In the genomic region with DNA sequence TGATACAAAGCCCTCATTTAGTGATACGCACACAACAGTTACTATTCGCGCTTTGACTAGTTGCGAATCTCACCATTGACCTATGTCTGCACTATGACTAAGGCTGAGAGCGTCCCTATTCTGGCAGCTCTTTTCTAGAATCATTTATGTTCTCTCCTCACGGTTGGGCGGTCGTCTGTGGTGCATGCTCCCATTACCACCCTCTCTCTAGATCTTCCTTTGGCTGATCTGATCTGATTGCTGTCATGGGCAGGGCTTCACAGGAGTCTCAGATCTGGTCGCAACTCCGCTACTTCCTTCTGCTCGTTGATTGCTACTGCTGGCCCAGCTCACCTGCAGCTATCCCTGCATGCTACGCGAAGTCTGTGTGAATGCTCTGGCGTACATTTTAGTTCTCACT, we compare ENCODE assay signal across 27 mouse cellular contexts.
"Had no signal": no experiment of that assay in that cellular context is flagged by ENCODE, and none has a peak within 500 bp of the region (broad histone marks: within the 10 kb centered on the region; RNA-seq: fewer than 3 reads in every experiment).

No protein-coding gene starts in this region.

- H3K4me1 ChIP-seq: heart, embryonic 15.5 days; hindbrain, embryonic 12.5 days; intestine, embryonic 15.5 days; liver, embryonic 12.5 days had no signal

- H3K27me3 ChIP-seq: heart, embryonic 13.5 days; heart, embryonic 15.5 days; hindbrain, embryonic 12.5 days; intestine, embryonic 15.5 days; limb, embryonic 15.5 days; liver, embryonic 12.5 days had no signal

- H3K9me3 ChIP-seq: heart, embryonic 13.5 days; heart, embryonic 15.5 days; hindbrain, embryonic 10.5 days; hindbrain, embryonic 12.5 days; intestine, embryonic 15.5 days; limb, embryonic 13.5 days; limb, embryonic 15.5 days; liver, embryonic 12.5 days had no signal

- H3K4me3 ChIP-seq: gastrocnemius, adult 2 months; heart, embryonic 13.5 days; heart, embryonic 15.5 days; hindbrain, embryonic 10.5 days; hindbrain, embryonic 12.5 days; intestine, embryonic 15.5 days; layer of hippocampus, adult 2 months; left cerebral cortex, adult 2 months; limb, embryonic 13.5 days; limb, embryonic 15.5 days; liver, embryonic 12.5 days had no signal

- H3K9ac ChIP-seq: heart, embryonic 13.5 days; heart, embryonic 15.5 days; hindbrain, embryonic 12.5 days; hindbrain, embryonic 14.5 days; intestine, embryonic 15.5 days; limb, embryonic 13.5 days; limb, embryonic 15.5 days; liver, embryonic 12.5 days; liver, embryonic 14.5 days had no signal

- DNase-seq: gastrocnemius, adult 2 months; gastrocnemius, postnatal 10 days; gastrocnemius, postnatal 25 days; heart, adult 18-20 months; heart, postnatal 4 days; kidney, adult 2 months; kidney, postnatal 25 days; kidney, postnatal 4 days; left cerebral cortex, postnatal 4 days had no signal

- H3K27ac ChIP-seq: gastrocnemius, adult 2 months; heart, embryonic 13.5 days; heart, embryonic 15.5 days; hindbrain, embryonic 10.5 days; hindbrain, embryonic 12.5 days; hindbrain, embryonic 14.5 days; intestine, embryonic 15.5 days; kidney, postnatal 0 days; layer of hippocampus, adult 2 months; left cerebral cortex, adult 2 months; limb, embryonic 13.5 days; limb, embryonic 15.5 days; liver, embryonic 12.5 days; liver, embryonic 14.5 days had no signal

- ATAC-seq: forebrain, embryonic 16.5 days; hindbrain, embryonic 16.5 days; inflammation-experienced regulatory T-cells, adult 6 months; intestine, embryonic 15.5 days; intestine, postnatal 0 days; liver, embryonic 12.5 days had no signal

- H3K36me3 ChIP-seq: heart, embryonic 13.5 days; heart, embryonic 15.5 days; hindbrain, embryonic 10.5 days; hindbrain, embryonic 12.5 days; intestine, embryonic 15.5 days; limb, embryonic 13.5 days; limb, embryonic 15.5 days; liver, embryonic 12.5 days had no signal

- H3K4me2 ChIP-seq: heart, embryonic 11.5 days; heart, embryonic 13.5 days; heart, embryonic 15.5 days; hindbrain, embryonic 12.5 days; hindbrain, embryonic 14.5 days; intestine, embryonic 15.5 days; limb, embryonic 13.5 days; limb, embryonic 15.5 days; liver, embryonic 12.5 days had no signal
